Mouse (Mus musculus) left cerebral cortex, postnatal 25 days (tissue): ENCODE data around the gene Igsf6. TPM values are rescaled to one million over a fixed set of nuclear protein-coding genes. Genes with fewer than 3 reads are reported as not detected.

Source experiments
- DNase-seq, 2 experiments: peaks; one replicate each; pipeline ENCODE4 v3.0.0; 2022; ENCODE audit warnings: low spot score in 2 of 2, mixed read lengths in 1 of 2
- intact Hi-C: fragments of 180-260 bp; cut with DNase I; formaldehyde crosslinking; loops from one replicate; pipeline ENCODE4 v1.15.1; 2025
- total RNA-seq, 2 experiments: library from RNA; stranded (reverse); gene quantifications; 2 replicates each; pipeline ENCODE4 v1.2.3; 2021

Gene Igsf6
- total RNA-seq, result under 1 TPM; 0.28 to 0.48 TPM

- intact Hi-C loops, result no loop called here
- no peak for DNase-seq
Measured at GRCm38 (mm10) chr7:121074281-121074680, at the start of gene Igsf6. TSS of gene Igsf6 (minus strand) at chr7:121074572.

DNA sequence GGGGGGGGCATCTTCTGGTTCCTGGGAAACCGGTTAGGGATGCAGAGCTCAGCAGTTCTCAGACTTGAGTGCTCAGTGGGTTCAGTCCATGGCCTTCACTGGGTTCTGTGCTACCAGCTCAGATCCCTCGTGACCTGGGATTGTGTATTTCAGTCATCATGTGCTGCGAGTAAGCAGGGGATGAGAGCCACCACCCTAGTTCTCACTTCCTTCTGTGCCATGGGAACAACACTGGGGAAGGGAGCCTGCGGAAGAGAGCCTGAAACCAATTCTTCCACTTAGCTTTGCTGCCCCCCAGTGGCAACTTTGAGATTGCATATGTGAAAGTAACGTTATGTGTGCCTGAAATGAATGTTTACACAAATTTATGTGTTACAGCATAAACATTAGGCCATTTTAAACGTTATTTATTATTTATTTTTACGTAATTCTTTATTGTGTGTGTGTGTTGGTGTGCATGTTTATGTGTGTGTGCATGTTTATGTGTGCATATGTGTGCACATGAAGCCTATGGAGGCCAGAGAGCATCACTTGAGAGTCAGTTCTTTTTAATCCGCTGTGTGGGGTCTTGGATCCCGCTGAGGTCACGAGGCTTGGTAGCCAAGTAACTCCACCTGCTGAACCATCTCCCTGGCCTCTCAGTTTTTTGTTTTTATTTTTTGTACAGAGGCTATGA lies 45.9 kb upstream of the Igsf6 start:
- intact Hi-C loops, result loop anchor here (1.0 to 2.0 kb wide), 2 partner anchors 42 to 185 kb away; no protein-coding TSS in a partner anchor
- peak; percentile 88 to 89 for DNase-seq

DNA sequence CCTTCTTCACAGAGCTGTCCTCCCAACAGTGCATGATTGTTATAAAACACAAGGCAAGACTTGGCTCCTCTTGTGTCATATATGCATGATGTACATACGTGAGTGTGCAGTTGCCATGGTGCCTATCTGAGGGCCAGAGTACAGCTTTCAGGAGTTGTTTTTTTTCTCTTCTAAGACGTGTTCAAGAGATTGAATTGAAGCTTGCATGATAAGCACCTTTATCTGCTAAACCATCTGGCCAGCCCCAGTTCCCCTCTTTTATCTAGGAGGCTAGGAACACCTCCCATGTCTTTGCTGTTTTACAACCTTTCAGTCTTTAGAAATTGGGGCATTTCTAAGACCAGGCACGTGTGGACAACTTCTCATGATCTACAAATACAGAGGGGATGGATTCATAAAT lies 37.4 kb upstream of the Igsf6 start:
- intact Hi-C loops, result no loop called here

DNA sequence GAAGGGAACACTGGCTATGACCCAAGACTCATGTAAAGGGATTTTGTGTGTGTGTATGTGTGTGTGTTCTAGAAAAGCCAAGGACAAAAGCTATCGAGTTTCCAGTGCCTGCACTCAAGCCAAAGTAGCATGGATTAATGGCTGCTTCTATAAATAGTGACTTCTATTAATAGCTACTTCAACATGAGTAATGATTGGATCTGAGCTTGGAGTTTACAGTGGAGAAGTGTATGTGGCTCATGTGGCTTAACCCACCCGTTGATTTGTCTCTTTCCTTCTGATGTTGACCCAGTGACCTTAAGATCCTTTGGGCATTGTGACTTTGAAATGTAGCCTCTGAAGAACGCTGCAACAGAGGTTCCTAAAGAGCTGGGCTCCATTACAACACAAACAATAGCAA lies 36.9 kb upstream of the Igsf6 start:
- intact Hi-C loops, result no loop called here
- no peak for DNase-seq

More for the DNA sequence above, 37.4 kb upstream of the Igsf6 start:
- DNase-seq, result no peak

- intact Hi-C loops, result no loop called here
- DNase-seq, result no peak
Measured at GRCm38 (mm10) chr7:121107851-121108250, 33.5 kb upstream of the Igsf6 start.

- DNase-seq, result no peak
- intact Hi-C loops, result no loop called here
Measured at GRCm38 (mm10) chr7:121098614-121099389, 24.4 kb upstream of the Igsf6 start.

GRCm38 (mm10) chr7:121093026-121093425 lies 18.7 kb upstream of the Igsf6 start:
- intact Hi-C loops, result no loop called here
- no peak for DNase-seq

- intact Hi-C loops, result no loop called here
- no peak for DNase-seq
Measured at GRCm38 (mm10) chr7:121090748-121091147, 16.4 kb upstream of the Igsf6 start.

DNA sequence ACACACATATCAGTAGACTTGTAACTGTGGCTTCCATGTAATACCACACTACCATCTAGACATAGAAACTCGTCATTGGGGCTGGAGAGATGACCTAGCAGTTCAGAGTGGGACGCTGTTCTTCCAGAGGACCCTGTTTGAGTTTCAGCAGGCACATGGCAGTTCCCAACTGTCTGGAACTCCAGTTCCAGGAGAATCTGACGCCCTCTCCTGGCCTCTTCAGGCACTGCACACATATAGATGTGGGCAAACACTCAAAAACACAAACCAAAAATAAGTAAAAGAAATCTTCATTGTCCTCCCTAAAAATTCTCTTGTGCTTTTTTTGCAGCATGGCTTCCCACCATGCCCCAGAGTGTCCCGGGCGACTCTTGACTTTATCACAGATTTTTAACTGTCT lies 14.4 kb upstream of the Igsf6 start:
- intact Hi-C loops, result no loop called here
- no peak for DNase-seq

GRCm38 (mm10) chr7:121085500-121085899 lies 11.1 kb upstream of the Igsf6 start:
- intact Hi-C loops, result no loop called here
- no peak for DNase-seq

DNA sequence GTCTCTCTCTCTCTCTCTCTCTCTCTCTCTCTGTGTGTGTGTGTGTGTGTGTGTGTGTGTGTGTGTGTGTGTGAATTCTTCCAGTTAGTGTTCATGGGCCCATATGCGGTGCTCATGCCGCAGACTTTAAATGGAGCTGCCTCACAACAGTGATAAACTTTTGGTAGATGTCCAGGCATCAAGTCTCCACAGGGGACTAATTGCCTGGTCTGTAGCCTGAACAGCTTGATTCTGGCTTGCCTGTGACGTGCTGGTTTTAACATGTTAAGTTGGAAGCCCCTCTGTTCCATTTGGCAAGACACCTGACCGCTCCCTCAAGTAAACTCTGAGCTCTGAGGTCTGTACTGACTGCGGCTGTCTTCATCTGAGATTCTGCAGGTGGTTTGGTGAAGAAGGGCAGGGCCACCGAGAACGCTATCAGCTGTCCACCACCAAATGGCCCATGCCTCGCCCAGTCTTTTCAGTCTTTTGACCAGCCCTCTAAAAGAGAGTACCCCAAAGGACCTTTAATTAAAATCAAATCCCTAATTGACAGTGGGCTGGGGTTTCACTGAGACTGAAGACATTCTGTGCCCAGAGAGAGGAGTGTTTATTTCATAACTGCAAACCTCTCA lies 10.6 kb upstream of the Igsf6 start:
- intact Hi-C loops, result no loop called here
- DNase-seq, result no peak

- DNase-seq, result no peak
- intact Hi-C loops, result no loop called here
Measured at GRCm38 (mm10) chr7:121082949-121083513, 8.7 kb upstream of the Igsf6 start.

GRCm38 (mm10) chr7:121081816-121082215 lies 7.4 kb upstream of the Igsf6 start:
- DNase-seq, result no peak
- intact Hi-C loops, result no loop called here

GRCm38 (mm10) chr7:121081350-121081749 lies 7.0 kb upstream of the Igsf6 start, which contains the start of gene Otoa:
TSS of gene Otoa (plus strand) at chr7:121081650.
- intact Hi-C loops, result no loop called here

DNA sequence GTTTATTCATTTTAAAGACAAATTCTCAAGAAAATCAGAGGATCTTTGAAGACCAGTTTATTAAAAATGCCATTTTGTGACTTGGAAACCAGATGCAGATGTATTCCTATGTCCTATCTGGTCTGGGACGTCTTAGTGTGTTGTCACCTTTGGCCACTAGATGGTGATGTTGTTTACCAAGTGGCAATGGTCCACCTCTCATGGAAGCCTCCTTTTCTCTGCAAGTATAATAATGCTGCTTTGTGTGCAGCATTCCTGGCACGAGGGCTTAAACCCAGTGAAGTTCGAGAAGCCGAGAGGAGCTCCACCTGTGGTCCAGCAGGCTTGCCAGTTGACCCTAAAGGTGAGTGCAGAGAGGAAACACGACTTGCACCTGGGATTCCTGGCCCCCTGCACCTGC lies 3.5 kb upstream of the Igsf6 start:
- intact Hi-C loops, result loop anchor here (1.0 kb wide), 1 partner anchor 42 kb away; no protein-coding TSS in a partner anchor
- DNase-seq, result peak; percentile 72 to 87

More at GRCm38 (mm10) chr7:121081350-121081749, 7.0 kb upstream of the Igsf6 start, which contains the start of gene Otoa:
- DNase-seq, result no peak

DNA sequence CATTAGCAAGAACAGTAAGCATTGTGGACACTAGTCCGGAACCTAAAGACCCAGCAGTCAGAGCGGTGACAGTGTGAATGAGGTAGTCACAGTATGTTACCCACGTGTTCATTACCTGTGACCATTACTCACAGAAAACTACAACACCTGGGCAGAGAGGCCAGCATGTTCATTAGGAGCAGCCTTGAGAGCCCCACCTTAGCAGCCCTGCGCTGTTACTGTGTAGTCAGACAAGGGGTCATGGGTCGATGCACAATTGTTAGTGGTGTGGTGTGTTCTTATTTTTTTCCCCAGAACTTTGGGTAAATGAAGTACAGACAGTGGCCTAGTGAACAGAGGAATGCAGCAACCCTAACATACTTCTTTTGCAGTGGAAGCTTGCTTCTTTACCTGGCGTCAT lies 2.9 kb upstream of the Igsf6 start:
- DNase-seq, result no peak
- intact Hi-C loops, result no loop called here

- intact Hi-C loops, result no loop called here
- no peak for DNase-seq
Measured at GRCm38 (mm10) chr7:121075416-121075815, 1.0 kb upstream of the Igsf6 start.

- no peak for DNase-seq
Measured at GRCm38 (mm10) chr7:121074801-121075400, 529 bp upstream of the Igsf6 start.

DNA sequence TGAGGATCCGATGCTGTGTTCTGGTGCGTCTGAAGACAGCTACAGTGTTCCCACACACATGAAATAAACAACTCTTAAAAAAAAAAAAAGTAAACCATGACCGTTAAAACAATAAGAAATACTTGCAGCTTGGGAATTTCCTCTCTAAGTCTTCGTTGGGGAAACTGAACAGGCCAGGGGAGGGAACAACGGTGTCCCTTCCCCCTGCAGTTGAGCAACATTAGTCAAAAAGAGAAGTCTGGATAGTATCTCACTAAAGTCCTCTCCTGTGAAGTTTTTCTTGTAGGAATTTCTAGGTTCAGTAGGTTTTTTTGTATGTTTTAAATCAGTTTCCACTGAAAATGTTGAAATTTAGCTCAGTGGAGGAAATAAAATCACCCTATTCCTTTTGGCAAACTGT lies 1.9 kb downstream of the Igsf6 start:
- no peak for DNase-seq
- intact Hi-C loops, result no loop called here

More at GRCm38 (mm10) chr7:121074801-121075400, 529 bp upstream of the Igsf6 start:
- intact Hi-C loops, result no loop called here

GRCm38 (mm10) chr7:121071276-121071675 lies 3.1 kb downstream of the Igsf6 start:
- DNase-seq, result no peak
- intact Hi-C loops, result no loop called here
